Mouse (Mus musculus): Measurements from ENCODE around the gene Krt77. TPM values are rescaled to one million over a fixed set of nuclear protein-coding genes. Genes with fewer than 3 reads are reported as not detected.

The Krt77 gene
- polyA plus RNA-seq, 1 experiment, result not detected

- no peak within 1 kb of the TSS for H3K4me3 ChIP-seq (replicated peaks; ENCODE audit: control insufficient read depth, low read depth, low read length)
- no peak within 1 kb of the TSS for H3K27ac ChIP-seq (ENCODE audit: control insufficient read depth, insufficient read depth, low read depth, low read length, poor library complexity)
- H3K4me1 ChIP-seq (ENCODE audit: control insufficient read depth, insufficient read depth, low read length), result no peaks in the 10 kb centered on the region
- TF ChIP-seq CTCF (IDR thresholded peaks at IDR 0.05; ENCODE audit: control insufficient read depth, insufficient read depth, low read length) (no peak), POLR2A (IDR thresholded peaks at IDR 0.05; ENCODE audit: borderline replicate concordance, control insufficient read depth, low read depth, low read length) (no peak)
- WGBS, result 76% methylated on average over 16 of the region's 16 CpGs
These were observed 51.6 kb downstream of the Krt77 start, which contains the start of gene Krt2 for GRCm38 (mm10) chr15:101817875-101818274. Gene Krt2, minus strand, starts transcription at chr15:101818169.

Other genes starting within 250 kb of the Krt77 start
- gene Gm5414, start 241.5 kb downstream of the Krt77 start, polyA plus RNA-seq (2011; ENCODE audit: insufficient read depth, insufficient read length, low replicate concordance, missing spikeins), result not detected in 2 replicates
- not detected in 2 replicates for gene Gm5478, start 222.3 kb downstream of the Krt77 start, polyA plus RNA-seq (2011; ENCODE audit: insufficient read depth, insufficient read length, low replicate concordance, missing spikeins)
- not detected in 2 replicates for gene Krt6b, start 189.4 kb downstream of the Krt77 start, polyA plus RNA-seq (2011; ENCODE audit: insufficient read depth, insufficient read length, low replicate concordance, missing spikeins)
- not detected in 2 replicates for gene Krt6a, start 175.4 kb downstream of the Krt77 start, polyA plus RNA-seq (2011; ENCODE audit: insufficient read depth, insufficient read length, low replicate concordance, missing spikeins)
- gene Krt5, start 156.8 kb downstream of the Krt77 start, polyA plus RNA-seq (2011; ENCODE audit: insufficient read depth, insufficient read length, low replicate concordance, missing spikeins), result not detected in 2 replicates
- gene Krt71, start 126.6 kb downstream of the Krt77 start, polyA plus RNA-seq (2011; ENCODE audit: insufficient read depth, insufficient read length, low replicate concordance, missing spikeins), result not detected in 2 replicates
- gene Krt72, start 83.2 kb downstream of the Krt77 start, polyA plus RNA-seq (2011; ENCODE audit: insufficient read depth, insufficient read length, low replicate concordance, missing spikeins), result not detected in 2 replicates
- gene Krt73, start 67.4 kb downstream of the Krt77 start, polyA plus RNA-seq (2011; ENCODE audit: insufficient read depth, insufficient read length, low replicate concordance, missing spikeins), result not detected in 2 replicates
- gene Krt2, start 51.5 kb downstream of the Krt77 start, polyA plus RNA-seq (2011; ENCODE audit: insufficient read depth, insufficient read length, low replicate concordance, missing spikeins), result not detected in 2 replicates
- gene Krt1, start 18.9 kb downstream of the Krt77 start, polyA plus RNA-seq (2011; ENCODE audit: insufficient read depth, insufficient read length, low replicate concordance, missing spikeins), result not detected in 2 replicates
- gene Krt76, start 23.2 kb upstream of the Krt77 start, polyA plus RNA-seq (2011; ENCODE audit: insufficient read depth, insufficient read length, low replicate concordance, missing spikeins), result not detected in 2 replicates
- gene Krt4, start 55.0 kb upstream of the Krt77 start, polyA plus RNA-seq (2011; ENCODE audit: insufficient read depth, insufficient read length, low replicate concordance, missing spikeins), result not detected in 2 replicates
- not detected in 2 replicates for gene Krt79, start 70.6 kb upstream of the Krt77 start, polyA plus RNA-seq (2011; ENCODE audit: insufficient read depth, insufficient read length, low replicate concordance, missing spikeins)
- gene Krt78, start 84.6 kb upstream of the Krt77 start, polyA plus RNA-seq (2011; ENCODE audit: insufficient read depth, insufficient read length, low replicate concordance, missing spikeins), result not detected in 2 replicates
- 1.0 TPM in 1 of 2 replicates, not detected in the other for gene Krt8, start 134.8 kb upstream of the Krt77 start, polyA plus RNA-seq (2011; ENCODE audit: insufficient read depth, insufficient read length, low replicate concordance, missing spikeins)
- 2.0 and 5.6 TPM in 2 replicates for gene Krt18, start 158.5 kb upstream of the Krt77 start, polyA plus RNA-seq (2011; ENCODE audit: insufficient read depth, insufficient read length, low replicate concordance, missing spikeins)
- gene Eif4b, start 204.1 kb upstream of the Krt77 start, polyA plus RNA-seq (2011; ENCODE audit: insufficient read depth, insufficient read length, low replicate concordance, missing spikeins), result 83.0 and 122 TPM in 2 replicates
- gene Tns2, start 230.7 kb upstream of the Krt77 start, polyA plus RNA-seq (2011; ENCODE audit: insufficient read depth, insufficient read length, low replicate concordance, missing spikeins), result 20.3 and 26.7 TPM in 2 replicates

All from bone marrow, adult 2 months (tissue).